ENCODE assay signal across 15 mouse cellular contexts in the genomic region with DNA sequence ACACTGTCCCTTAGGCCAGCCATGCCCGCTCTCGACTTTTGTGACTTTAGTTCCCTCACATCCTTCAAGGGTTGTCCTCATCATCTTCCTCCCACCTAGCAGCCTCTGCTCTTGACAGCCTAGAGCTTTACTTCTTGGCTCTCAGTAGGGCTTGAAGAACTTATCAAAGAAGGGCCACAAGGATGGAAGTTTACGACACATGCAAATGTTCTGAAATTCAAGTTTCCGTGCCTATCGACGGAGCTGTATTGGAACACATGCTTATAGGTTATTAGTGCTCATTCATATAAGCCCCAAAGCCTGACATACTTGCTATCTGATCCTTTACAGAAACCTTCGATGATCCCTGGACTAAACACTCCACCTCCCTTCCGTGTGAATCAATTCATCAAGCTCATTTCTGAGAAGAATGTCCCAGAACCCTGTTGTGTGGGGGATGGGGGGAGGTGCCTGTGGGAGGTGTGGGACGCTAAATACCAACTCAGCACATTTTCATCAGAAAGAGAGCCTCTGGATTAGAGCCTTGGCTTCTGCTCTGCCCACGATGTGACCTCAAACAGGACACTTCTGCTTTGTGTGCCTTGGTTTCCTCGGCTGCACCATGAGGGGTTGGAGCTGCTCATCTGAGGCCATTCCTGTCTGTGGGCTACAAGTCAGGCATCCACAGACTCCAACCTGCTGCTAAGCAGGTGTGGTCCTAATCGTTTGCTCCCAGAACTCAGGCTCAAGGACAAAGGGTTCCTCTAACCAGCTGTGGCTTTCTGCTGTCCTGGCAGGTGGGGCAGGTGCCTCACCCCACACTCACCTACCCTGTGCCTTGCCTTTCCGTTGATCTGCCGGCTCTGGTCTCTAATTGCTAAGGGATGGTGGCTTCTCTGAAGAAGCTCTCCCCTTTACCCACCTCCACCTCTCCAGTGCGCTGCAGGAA. TPM values are rescaled to one million over a fixed set of nuclear protein-coding genes. Genes with fewer than 3 reads are reported as not detected.
DNase-seq lines count a peak whose midpoint lies in the region; ATAC-seq and TF ChIP-seq lines count a peak whose summit lies in the region.
"Had no signal": no experiment of that assay in that cellular context is flagged by ENCODE, and none has a peak within 500 bp of the region (broad histone marks: within the 10 kb centered on the region; RNA-seq: fewer than 3 reads in every experiment).

No protein-coding gene starts in this region.

- TF ChIP-seq CTCF in CH12.LX (conservative IDR thresholded peaks at IDR 0.05 in 1 of 2, IDR thresholded peaks at IDR 0.05 in 1 of 2; ENCODE audit: low read depth in 2 of 2, low read length in 2 of 2) = no peak
- no peak for TF ChIP-seq CTCF in bone marrow, adult 2 months (IDR thresholded peaks at IDR 0.05; ENCODE audit: control insufficient read depth, insufficient read depth, low read length)

- no peaks in the 10 kb centered on the region for H3K9me3 ChIP-seq in heart, embryonic 13.5 days
- no peaks in the 10 kb centered on the region for H3K9me3 ChIP-seq in heart, embryonic 10.5 days
- H3K9me3 ChIP-seq in CH12.LX (replicated peaks; ENCODE audit: low read length) = no peaks in the 10 kb centered on the region
- H3K9me3 ChIP-seq in liver, embryonic 13.5 days (replicated peaks) = no peaks in the 10 kb centered on the region
- H3K9me3 ChIP-seq: hindbrain, embryonic 15.5 days; limb, embryonic 12.5 days; neural tube, embryonic 12.5 days had no signal

- no peak overlapping the region for H3K4me3 ChIP-seq in heart, embryonic 13.5 days
- H3K4me3 ChIP-seq in heart, embryonic 10.5 days = no peak overlapping the region
- H3K4me3 ChIP-seq in CH12.LX (replicated peaks in 1 of 3; ENCODE audit: low read depth in 2 of 3, low read length in 2 of 3, poor library complexity in 1 of 3) = peak overlapping the region; percentile 28 to 42 (median 33)
- H3K4me3 ChIP-seq in bone marrow, adult 2 months (replicated peaks; ENCODE audit: control insufficient read depth, low read depth, low read length) = peak overlapping the region; percentile 82
- H3K4me3 ChIP-seq in liver, embryonic 13.5 days (replicated peaks) = no peak overlapping the region
- H3K4me3 ChIP-seq: hindbrain, embryonic 15.5 days; limb, embryonic 12.5 days; neural tube, embryonic 12.5 days had no signal

- in situ Hi-C loops in CH12.LX (cut with MboI; ENCODE audit: low pct_ligation_motif_present, low pct_unique_long_range_greater_than_20kb, low sequenced_read_pairs) = no loop called here

- no peaks in the 10 kb centered on the region for H3K27me3 ChIP-seq in heart, embryonic 13.5 days (replicated peaks)
- H3K27me3 ChIP-seq in heart, embryonic 10.5 days (ENCODE audit: insufficient read depth, poor library complexity, severe bottlenecking) = no peaks in the 10 kb centered on the region; the same call in 1 of the 2 replicates
- no peaks in the 10 kb centered on the region for H3K27me3 ChIP-seq in CH12.LX (replicated peaks)
- no peaks in the 10 kb centered on the region for H3K27me3 ChIP-seq in liver, embryonic 13.5 days
- H3K27me3 ChIP-seq: hindbrain, embryonic 15.5 days; limb, embryonic 12.5 days; neural tube, embryonic 12.5 days had no signal

- WGBS in heart, embryonic 13.5 days = 58% methylated on average over 15 of the region's 15 CpGs
- 64% methylated on average over 15 of the region's 15 CpGs for WGBS in heart, embryonic 10.5 days
- WGBS in bone marrow, adult 2 months = 21% methylated on average over 15 of the region's 15 CpGs
- 41% methylated on average over 15 of the region's 15 CpGs for WGBS in liver, embryonic 13.5 days (ENCODE audit: insufficient replicate concordance)

- no peaks in the 10 kb centered on the region for H3K36me3 ChIP-seq in heart, embryonic 13.5 days
- H3K36me3 ChIP-seq in heart, embryonic 10.5 days = no peaks in the 10 kb centered on the region
- H3K36me3 ChIP-seq in CH12.LX (replicated peaks in 1 of 2; ENCODE audit: control insufficient read depth in 1 of 2, insufficient read depth in 1 of 2, low read length in 1 of 2) = no peaks in the 10 kb centered on the region
- no peaks in the 10 kb centered on the region for H3K36me3 ChIP-seq in liver, embryonic 13.5 days
- H3K36me3 ChIP-seq: hindbrain, embryonic 15.5 days; limb, embryonic 12.5 days; neural tube, embryonic 12.5 days had no signal

- 0 out of 2 replicates have a peak, but pooled peaks have one; percentile 1 for TF ChIP-seq POLR2A in CH12.LX (IDR thresholded peaks at IDR 0.05; ENCODE audit: low read depth, low read length)
- no peak for TF ChIP-seq POLR2A in bone marrow, adult 2 months (IDR thresholded peaks at IDR 0.05; ENCODE audit: borderline replicate concordance, control insufficient read depth, low read depth, low read length)

- H3K4me2 ChIP-seq in heart, embryonic 13.5 days = peak overlapping the region; percentile 8; the same call in 1 of the 2 replicates
- peak overlapping the region; percentile 23 for H3K4me2 ChIP-seq in CH12.LX (ENCODE audit: insufficient read depth, low read depth, poor library complexity, severe bottlenecking)
- H3K4me2 ChIP-seq in liver, embryonic 13.5 days = peak overlapping the region; percentile 21
- H3K4me2 ChIP-seq: hindbrain, embryonic 15.5 days; limb, embryonic 12.5 days; neural tube, embryonic 12.5 days had no signal

- no peak for DNase-seq in heart, embryonic 10.5 days (ENCODE audit: low spot score)
- DNase-seq in CH12.LX (ENCODE audit: extremely low read depth) = no peak
- DNase-seq in liver, embryonic 13.5 days = no peak
- no peak for DNase-seq in c-Kit-positive CD71-positive TER-119-positive erythroid progenitor cells, embryonic 14.5 days (ENCODE audit: low spot score)
- DNase-seq in urinary bladder, postnatal 10 days (ENCODE audit: low spot score) = no peak
- DNase-seq: cerebellum, adult 9-11 months; retina, postnatal 1 day had no signal

- H3K9ac ChIP-seq in heart, embryonic 13.5 days = no peak overlapping the region
- peak overlapping the region; percentile 36 for H3K9ac ChIP-seq in CH12.LX (ENCODE audit: insufficient read depth, low read depth)
- H3K9ac ChIP-seq in liver, embryonic 13.5 days = no peak overlapping the region
- H3K9ac ChIP-seq: hindbrain, embryonic 15.5 days; limb, embryonic 12.5 days; neural tube, embryonic 12.5 days had no signal

- no peak for TF ChIP-seq RAD21 in CH12.LX (IDR thresholded peaks at IDR 0.05; ENCODE audit: low read depth, low read length)

- peaks cover 42% of the 10 kb centered on the region for H3K4me1 ChIP-seq in heart, embryonic 13.5 days
- peaks cover 25% of the 10 kb centered on the region for H3K4me1 ChIP-seq in heart, embryonic 10.5 days
- peaks cover 34 to 69% of the 10 kb centered on the region in 2 experiments for H3K4me1 ChIP-seq in CH12.LX (ENCODE audit: control insufficient read depth in 1 of 2, insufficient read depth in 2 of 2)
- peaks cover 11% of the 10 kb centered on the region for H3K4me1 ChIP-seq in bone marrow, adult 2 months (ENCODE audit: control insufficient read depth, insufficient read depth, low read length)
- peaks cover 45% of the 10 kb centered on the region for H3K4me1 ChIP-seq in liver, embryonic 13.5 days (replicated peaks)
- H3K4me1 ChIP-seq: hindbrain, embryonic 15.5 days; neural tube, embryonic 12.5 days had no signal

- TF ChIP-seq EP300 in CH12.LX (IDR thresholded peaks at IDR 0.05; ENCODE audit: low read length) = no peak

- dilution Hi-C loops in CH12.LX (cut with MboI; ENCODE audit: extremely low pct_ligation_motif_present, extremely low pct_unique_long_range_greater_than_20kb, low sequenced_read_pairs) = no loop called here

- H3K27ac ChIP-seq in heart, embryonic 13.5 days (replicated peaks) = no peak overlapping the region
- no peak overlapping the region for H3K27ac ChIP-seq in heart, embryonic 10.5 days
- H3K27ac ChIP-seq in CH12.LX (ENCODE audit: insufficient read depth, low read depth) = peak overlapping the region; percentile 72
- H3K27ac ChIP-seq in bone marrow, adult 2 months (ENCODE audit: control insufficient read depth, insufficient read depth, low read depth, low read length, poor library complexity) = peak overlapping the region; percentile 88
- H3K27ac ChIP-seq in liver, embryonic 13.5 days = no peak overlapping the region
- H3K27ac ChIP-seq: hindbrain, embryonic 15.5 days; kidney, postnatal 0 days; limb, embryonic 12.5 days; neural tube, embryonic 12.5 days had no signal

- H3K79me2 ChIP-seq in CH12.LX (replicated peaks; ENCODE audit: control insufficient read depth, extremely low read depth, insufficient read depth, poor library complexity, severe bottlenecking) = no peaks in the 10 kb centered on the region; the same call in 1 of the 2 replicates

- ATAC-seq in heart, embryonic 13.5 days (ENCODE audit: extremely low read depth, insufficient number of reproducible peaks, low FRiP score, low TSS enrichment) = no peak
- no peak for ATAC-seq in liver, embryonic 13.5 days (ENCODE audit: low read depth)
- ATAC-seq in megakaryocyte progenitor cell, adult 5-6 weeks (replicated peaks; ENCODE audit: poor library complexity) = no peak
- ATAC-seq: midbrain, embryonic 16.5 days had no signal

TF ChIP-seq in CH12.LX, 34 proteins besides CTCF, POLR2A, EP300 and RAD21:
- TF ChIP-seq MXI1 (IDR thresholded peaks at IDR 0.05; ENCODE audit: low read depth, low read length) (no peak), CHD2 (IDR thresholded peaks at IDR 0.05; ENCODE audit: low read length) (no peak), MAZ (IDR thresholded peaks at IDR 0.05; ENCODE audit: low read depth, low read length) (no peak), MAFK (IDR thresholded peaks at IDR 0.05; ENCODE audit: insufficient replicate concordance, low read length) (peak; percentile 71), USF2 (conservative IDR thresholded peaks at IDR 0.05; ENCODE audit: low read depth, low read length) (no peak), MYC (IDR thresholded peaks at IDR 0.05; ENCODE audit: low read depth, low read length) (peak; percentile 57; the same call in 1 of the 2 replicates), MAX (IDR thresholded peaks at IDR 0.05; ENCODE audit: low read length) (peak; percentile 51; the same call in 1 of the 2 replicates)
TF ChIP-seq in CH12.LX: peak in this region for 3.

RNA-seq across cellular contexts. Expression of a gene that starts 30.1 kb away (rescaled TPM):
- polyA plus RNA-seq in heart, embryonic 13.5 days (2015; fragmentation: Nextera tagmentation; extraction: Ambion mirVana) = 9.2 and 10.3 TPM in 2 replicates
- 9.9 and 15.7 TPM in 2 replicates for polyA plus RNA-seq in heart, embryonic 10.5 days (2016; fragmentation: Nextera tagmentation; extraction: Ambion mirVana)
- total RNA-seq in CH12.LX (2012; rRNA removed) = 4.8 and 5.3 TPM in 2 replicates
- 0.82 and 1.4 TPM in 2 replicates for total RNA-seq in CH12.LX (2014; rRNA removed)
- polyA plus RNA-seq in CH12.LX (2012; ENCODE audit: insufficient read length, low read depth) = 10.1 and 12.4 TPM in 2 replicates
- 12.4 and 20.4 TPM in 2 replicates for polyA plus RNA-seq in bone marrow, adult 2 months (2011; ENCODE audit: insufficient read depth, insufficient read length, low replicate concordance, missing spikeins)
- 1.8 and 2.2 TPM in 2 replicates for polyA plus RNA-seq in liver, embryonic 13.5 days (2015; fragmentation: Nextera tagmentation; extraction: Ambion mirVana)
- 54.9 and 57.2 TPM in 2 replicates for total RNA-seq in megakaryocyte progenitor cell, adult 5-6 weeks (2015)
- total RNA-seq in megakaryocyte progenitor cell, adult 5-6 weeks (2017) = 12.7 and 13.2 TPM in 2 replicates

Comparison
In these comparisons a context has a peak if more than half of its experiments do, and no peak if none do; other contexts are left out.
1. H3K27ac ChIP-seq: peak in CH12.LX (single experiment) and bone marrow, adult 2 months (single experiment); none in heart, embryonic 13.5 days (single experiment), heart, embryonic 10.5 days (single experiment) and liver, embryonic 13.5 days (single experiment).
2. H3K4me3 ChIP-seq: peak in CH12.LX (3 of 3) and bone marrow, adult 2 months (single experiment); none in heart, embryonic 13.5 days (single experiment), heart, embryonic 10.5 days (single experiment) and liver, embryonic 13.5 days (single experiment).
3. Peak in every context shown above with its lines, with median percentiles within 50 percentile points of each other: H3K4me2 ChIP-seq.